Mouse (Mus musculus): ENCODE results near the gene Lrrc8e.

The Lrrc8e gene

GRCm38 (mm10) chr8:4258233-4258632 is 31.6 kb downstream of the Lrrc8e start:
- DNase-seq = peak; percentile 87

DNA sequence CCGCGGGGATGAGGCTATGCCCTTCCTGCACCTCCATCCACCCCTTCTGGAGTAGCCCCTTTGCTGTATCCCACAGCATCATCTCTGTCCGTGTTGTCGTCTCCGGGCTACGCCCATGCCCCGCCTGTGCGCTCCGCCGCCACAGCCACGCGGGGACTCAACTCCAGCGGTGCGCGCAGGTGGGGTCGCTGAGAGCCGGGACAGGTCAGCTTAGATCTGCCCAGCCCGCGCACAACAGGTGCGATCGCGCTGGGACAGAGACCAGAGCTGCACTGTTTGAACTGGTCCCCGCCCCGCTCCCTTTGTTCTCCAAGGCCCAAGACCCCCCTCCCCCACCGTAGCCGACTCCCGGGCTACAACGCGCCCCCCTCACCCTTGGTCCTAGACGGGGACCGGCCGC is 32.1 kb downstream of the Lrrc8e start:
- no peak for DNase-seq

DNA sequence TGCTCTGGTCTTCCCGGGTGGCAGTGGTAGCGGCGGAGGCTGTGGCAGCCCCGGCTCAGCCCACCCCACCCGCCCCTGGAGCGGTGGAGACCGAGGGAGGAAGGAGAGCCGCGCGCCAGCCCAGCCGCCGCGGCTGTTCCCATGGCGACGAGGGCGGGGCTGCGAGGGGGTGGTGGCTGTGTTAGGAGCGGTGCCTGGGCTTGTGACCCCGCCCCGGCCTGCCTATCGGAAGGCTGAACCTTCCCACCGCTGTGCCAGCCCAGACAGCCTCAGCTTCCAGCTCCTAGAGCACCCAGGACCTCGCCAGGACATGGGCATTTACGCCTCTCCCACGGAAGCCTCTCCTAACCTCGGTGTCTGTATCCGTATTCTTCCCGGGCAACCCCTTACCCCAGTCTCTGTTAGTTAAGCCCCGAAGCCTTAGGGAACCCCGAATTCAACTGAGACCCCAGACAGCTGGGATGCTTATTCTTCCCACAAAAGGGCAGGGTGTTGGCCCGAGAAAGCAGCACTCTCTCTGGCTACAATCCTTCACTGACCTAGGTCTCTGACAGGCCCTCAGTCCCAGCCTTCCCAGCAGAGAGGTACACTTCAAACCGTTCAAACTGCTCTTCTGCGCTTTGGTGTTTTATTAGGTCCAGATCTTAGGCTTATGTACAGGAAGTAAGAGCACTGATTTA is 32.6 kb downstream of the Lrrc8e start, which contains the start of gene Ctxn1:
Gene Ctxn1 (minus strand): TSS at position 150 of the 680 bp plus-strand sequence.
- DNase-seq = peak; percentile 98

GRCm38 (mm10) chr8:4259805-4260170 is 33.2 kb downstream of the Lrrc8e start:
- DNase-seq = peak; percentile 9

DNA sequence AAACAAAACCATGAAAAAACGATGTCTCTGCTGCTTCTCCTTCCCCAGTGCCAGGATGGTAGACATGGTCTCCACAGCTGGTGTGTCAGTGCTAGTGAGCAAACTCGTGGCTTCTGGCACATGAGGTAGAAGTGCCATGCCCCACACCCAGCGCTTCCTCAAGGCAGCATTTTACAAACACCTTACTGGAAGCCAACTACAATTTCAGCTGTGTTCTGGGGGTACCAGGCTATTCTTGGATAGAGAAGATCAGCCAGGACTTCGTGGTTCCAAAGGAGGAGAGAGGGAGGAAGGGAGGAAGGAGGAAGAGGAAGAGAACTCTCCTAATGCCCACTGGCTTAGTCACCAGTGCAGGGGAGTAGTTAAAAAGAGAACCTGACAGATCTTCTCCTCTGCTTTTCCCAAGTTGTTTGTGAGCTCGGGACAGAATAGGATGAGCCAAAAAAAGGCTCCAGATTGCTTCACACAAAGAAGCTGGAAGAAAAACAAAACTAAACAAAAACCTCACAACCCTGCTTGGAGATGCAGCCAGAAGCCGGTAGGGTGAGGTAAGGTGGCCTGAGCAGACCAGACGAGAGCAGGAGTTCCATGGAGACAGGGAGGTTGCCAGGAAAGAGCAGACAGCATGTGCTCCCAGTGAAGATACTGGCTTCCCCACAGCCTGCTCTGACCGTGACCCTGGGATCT is 36.6 kb downstream of the Lrrc8e start:
- DNase-seq = peak; percentile 3

- peak; percentile 4 for DNase-seq
Observed at GRCm38 (mm10) chr8:4265160-4265914, 38.7 kb downstream of the Lrrc8e start.

- DNase-seq = peak; percentile 47
Observed at GRCm38 (mm10) chr8:4267627-4268026, 41.0 kb downstream of the Lrrc8e start.

DNA sequence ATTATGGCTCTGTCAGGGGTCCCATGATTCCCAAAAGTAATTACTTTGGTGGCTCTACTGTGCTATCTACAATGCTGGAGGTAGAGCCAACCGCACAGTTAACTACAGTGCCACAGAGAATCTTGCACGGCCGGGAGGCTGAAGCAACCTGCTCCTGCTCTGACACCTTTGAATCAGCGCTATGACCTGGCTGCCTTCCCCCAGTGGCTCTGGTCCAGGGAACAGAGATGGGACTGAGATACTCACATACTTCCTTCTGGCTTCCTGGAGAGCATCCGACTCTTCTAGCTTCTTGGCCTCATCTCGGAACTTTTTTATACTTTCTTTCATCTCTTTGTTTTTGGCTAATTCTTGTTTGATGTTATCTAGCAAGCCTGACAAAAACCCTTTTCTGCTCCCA is 43.0 kb downstream of the Lrrc8e start:
- DNase-seq = no peak

- peak; percentile 98 for DNase-seq
Observed at GRCm38 (mm10) chr8:4275275-4276110, 48.9 kb downstream of the Lrrc8e start, which contains the start of gene Timm44. Gene Timm44 (minus strand): TSS chr8:4275913.

GRCm38 (mm10) chr8:4276111-4276465 is 49.5 kb downstream of the Lrrc8e start:
- DNase-seq = no peak

All from kidney, postnatal 10 days (tissue).